Mouse (Mus musculus) forebrain, embryonic 12.5 days (tissue): Measurements from ENCODE around the gene Mmp15. TPM values are rescaled to one million over a fixed set of nuclear protein-coding genes. Genes with fewer than 3 reads are reported as not detected.
A peak's percentile ranks its signal among the peaks of the same experiment; 100 is the strongest.

Experiments used
- ATAC-seq: fragments of 200-750 bp; cut with Nextera tagmentation; 2 replicates; pipeline ENCODE4 v1.8.0; 2017; ENCODE audit warnings: moderate TSS enrichment; ENCODE audit not compliant: low FRiP score
- H3K27ac ChIP-seq: fragments of 300-500 bp; sonication (generic); 2 replicates; pipeline ENCODE4 v1.5.1; 2016; ENCODE audit warnings: mild to moderate bottlenecking
- H3K27me3 ChIP-seq: fragments of 300-500 bp; sonication (generic); 2 replicates; pipeline ENCODE4 v1.6.1; 2016; ENCODE audit warnings: mild to moderate bottlenecking
- H3K36me3 ChIP-seq: fragments of 300-500 bp; sonication (generic); replicated peaks from 2 replicates; pipeline ENCODE4 v1.6.1; 2016; ENCODE audit warnings: mild to moderate bottlenecking
- H3K4me1 ChIP-seq: fragments of 300-500 bp; sonication (generic); 2 replicates; pipeline ENCODE4 v1.6.1; 2016
- H3K4me2 ChIP-seq: fragments of 300-500 bp; sonication (generic); 2 replicates; pipeline ENCODE4 v1.6.1; 2016; ENCODE audit warnings: mild to moderate bottlenecking, moderate library complexity
- H3K4me3 ChIP-seq: fragments of 300-500 bp; sonication (generic); replicated peaks from 2 replicates; pipeline ENCODE4 v1.5.1; 2016; ENCODE audit warnings: mild to moderate bottlenecking
- H3K9ac ChIP-seq: fragments of 300-500 bp; sonication (generic); 2 replicates; pipeline ENCODE4 v1.6.1; 2016; ENCODE audit warnings: mild to moderate bottlenecking
- H3K9me3 ChIP-seq: fragments of 300-500 bp; sonication (generic); 2 replicates; pipeline ENCODE4 v1.6.1; 2016
- WGBS: fragments of 180-500 bp; shearing (Covaris S2); methylation state at CpG from one replicate; pipeline ENCODE4 v1.1.7; 2016; 5-methylcytosine and 5-hydroxymethylcytosine counted together
- polyA plus RNA-seq: library from polyadenylated mRNA; unstranded; fragments of >200 nt; fragmentation: Nextera tagmentation; extraction: Ambion mirVana; gene quantifications from 2 replicates; pipeline ENCODE4 v1.2.1, GENCODE M21; 2016

Mmp15 gene
- polyA plus RNA-seq: 22.8 and 24.6 TPM in 2 replicates

DNA sequence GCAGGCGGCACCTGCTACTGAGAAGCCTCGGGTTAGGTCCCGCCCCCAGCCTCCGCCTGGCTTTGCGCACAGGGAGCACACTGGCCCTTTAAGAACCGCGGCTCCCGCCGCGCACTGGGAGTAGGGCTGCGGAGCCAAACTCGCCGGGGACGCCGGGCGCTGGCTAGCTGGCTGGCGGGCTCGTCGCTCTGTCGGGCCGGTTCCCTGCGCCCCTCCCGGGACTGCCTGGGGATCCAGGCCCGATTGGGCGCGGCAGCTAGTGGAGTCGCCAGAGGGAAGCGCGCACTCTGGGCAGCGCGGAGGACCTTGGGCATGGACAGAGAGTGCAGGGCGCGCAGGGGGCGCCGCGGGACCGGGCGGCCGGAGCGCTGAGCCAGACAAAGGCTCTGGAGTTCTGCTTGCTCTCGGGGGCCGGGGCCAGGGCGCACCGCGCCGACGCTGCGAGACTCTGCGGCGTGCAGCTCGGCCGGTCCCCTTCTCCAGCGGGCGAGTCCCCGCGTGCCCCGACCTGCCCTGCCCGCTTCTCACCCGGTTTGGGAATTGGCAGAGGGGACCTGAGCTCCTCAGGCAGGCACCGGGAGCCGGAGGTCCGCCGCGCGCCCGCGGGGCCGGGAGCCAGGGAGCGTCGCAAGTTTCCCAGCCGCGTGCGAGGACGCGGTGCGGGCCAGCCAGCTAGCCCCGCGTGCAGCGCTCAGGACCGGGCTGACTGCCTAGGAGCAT, at the start of gene Mmp15:
TSS of gene Mmp15 (plus strand) at position 118 of the 720 bp plus-strand sequence.
- Histone ChIP-seq H3K4me3 (peak within 1 kb of the TSS; percentile 83), H3K9ac (peak within 1 kb of the TSS; percentile 89), H3K27ac (peak within 1 kb of the TSS; percentile 90), H3K4me1 (peaks cover 34% of the 10 kb centered on the region), H3K36me3 (no peaks in the 10 kb centered on the region), H3K9me3 (no peaks in the 10 kb centered on the region), H3K4me2 (peak within 1 kb of the TSS; percentile 94), H3K27me3 (0 out of 2 replicates have a peak, but pooled peaks cover 4% of the 10 kb centered on the region)
- WGBS: under 1% methylated on average over 77 of the region's 80 CpGs
- ATAC-seq: peak; percentile 84

DNA sequence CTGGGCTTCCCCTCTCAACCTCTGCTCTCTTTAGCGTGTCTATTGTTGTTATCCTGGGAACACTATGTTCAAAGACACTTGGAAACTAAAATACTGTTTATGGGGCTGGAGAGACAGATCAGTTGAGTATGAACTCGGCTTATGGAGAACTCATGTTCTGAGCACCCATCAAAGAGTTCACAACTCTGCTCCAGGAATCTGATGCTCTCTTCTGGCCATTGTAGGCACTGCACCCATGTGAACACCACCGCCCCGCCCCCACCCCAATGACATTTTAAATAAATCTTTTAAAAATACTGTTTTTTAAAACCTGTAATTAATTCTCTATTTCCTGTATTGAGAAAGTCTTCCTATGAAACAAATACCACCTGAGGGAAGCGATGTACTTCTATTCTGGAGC, 49.7 kb upstream of the Mmp15 start:
- no peak for ATAC-seq
- Histone ChIP-seq H3K4me3 (no peak overlapping the region), H3K4me2 (no peak overlapping the region), H3K4me1 (peaks cover 3% of the 10 kb centered on the region), H3K36me3 (no peaks in the 10 kb centered on the region), H3K27ac (no peak overlapping the region), H3K9ac (no peak overlapping the region), H3K27me3 (no peaks in the 10 kb centered on the region), H3K9me3 (no peaks in the 10 kb centered on the region)
- 23% methylated on average over 5 of the region's 5 CpGs for WGBS

DNA sequence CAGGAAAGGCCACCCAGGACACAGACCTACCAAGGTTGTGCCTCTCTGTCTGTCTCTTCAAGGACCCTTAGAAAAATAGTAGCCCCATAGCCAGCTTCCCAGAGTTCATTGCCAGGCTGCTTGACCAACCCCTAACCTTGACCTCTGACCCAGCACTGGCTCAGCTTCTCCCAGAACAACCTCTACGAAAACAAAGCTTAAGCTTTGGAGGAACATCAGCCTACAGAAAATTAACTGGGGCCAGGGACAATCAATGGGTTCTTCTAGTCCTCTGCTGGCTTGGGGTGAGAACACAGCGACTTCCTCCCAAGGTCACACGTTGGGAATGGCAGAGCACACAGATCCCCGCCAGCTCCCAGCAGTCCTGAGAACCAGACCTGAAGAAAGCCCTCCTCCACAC, 46.5 kb upstream of the Mmp15 start:
- no peak overlapping the region for H3K27ac ChIP-seq
- no peaks in the 10 kb centered on the region for H3K36me3 ChIP-seq
- H3K4me1 ChIP-seq: peaks cover 5% of the 10 kb centered on the region
- no peaks in the 10 kb centered on the region for H3K27me3 ChIP-seq
- 82% methylated on average over 4 of the region's 4 CpGs for WGBS
- ATAC-seq: no peak
- H3K9me3 ChIP-seq: no peaks in the 10 kb centered on the region
- no peak overlapping the region for H3K4me2 ChIP-seq
- no peak overlapping the region for H3K4me3 ChIP-seq
- H3K9ac ChIP-seq: no peak overlapping the region

DNA sequence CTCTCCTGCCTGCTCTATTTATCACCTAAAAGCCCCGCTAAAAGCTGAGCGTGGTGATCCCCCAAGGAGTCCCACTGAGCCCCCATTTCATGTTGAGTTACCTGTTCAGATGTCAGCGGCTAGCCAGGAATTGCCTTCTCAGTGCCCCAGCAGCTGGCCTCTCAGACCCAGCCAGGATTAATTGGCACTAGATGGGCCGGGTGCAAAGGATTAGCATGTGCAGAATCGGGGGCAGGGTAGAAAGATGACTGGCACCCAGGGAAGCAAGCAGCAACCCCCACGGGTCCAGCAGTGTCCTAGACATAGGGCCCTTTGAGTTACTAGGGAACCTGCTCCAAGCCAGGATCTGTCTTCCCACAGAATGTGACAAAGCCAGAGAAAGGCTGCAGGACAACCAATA, 45.6 kb upstream of the Mmp15 start, which contains the start of gene Cngb1:
TSS of gene Cngb1 (minus strand) at position 155 of the 400 bp plus-strand sequence.
- no peaks in the 10 kb centered on the region for H3K9me3 ChIP-seq
- H3K9ac ChIP-seq: no peak within 1 kb of the TSS
- no peak within 1 kb of the TSS for H3K4me3 ChIP-seq
- WGBS: 47% methylated on average over 6 of the region's 6 CpGs
- no peak within 1 kb of the TSS for H3K4me2 ChIP-seq
- peaks cover 14% of the 10 kb centered on the region for H3K4me1 ChIP-seq
- H3K27me3 ChIP-seq: no peaks in the 10 kb centered on the region
- H3K36me3 ChIP-seq: no peaks in the 10 kb centered on the region
- no peak for ATAC-seq
- no peak within 1 kb of the TSS for H3K27ac ChIP-seq

DNA sequence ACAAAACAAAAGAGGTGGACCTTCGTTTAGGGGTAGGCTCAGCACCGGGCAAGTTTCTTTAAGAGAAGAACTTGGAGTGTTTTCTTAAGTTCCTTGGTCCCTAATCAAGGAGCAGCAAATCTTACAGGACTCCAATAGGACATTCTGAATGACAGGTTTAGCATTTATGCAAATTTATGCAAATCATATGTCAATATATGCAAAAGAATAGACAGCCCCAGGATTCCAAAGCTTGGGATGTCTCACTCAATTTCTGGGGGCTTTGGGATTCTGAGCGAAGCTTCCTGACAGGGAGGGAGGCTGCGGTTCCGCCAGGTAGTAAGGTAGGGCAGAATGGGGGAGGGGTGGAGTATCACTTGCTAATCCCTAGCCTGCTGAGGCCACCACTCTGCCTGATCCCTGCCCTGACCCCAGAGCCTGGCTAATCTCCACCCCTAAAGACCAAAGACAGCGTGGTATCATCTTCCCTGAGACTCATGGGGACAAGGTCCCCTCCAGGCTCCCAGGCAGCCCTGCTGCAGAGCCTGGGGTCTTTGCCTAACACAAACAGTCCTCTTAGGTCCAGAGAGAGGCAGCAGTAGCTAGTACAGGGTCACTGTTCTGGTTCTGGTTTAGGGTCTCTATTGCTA, 41.6 kb upstream of the Mmp15 start, which contains the start of gene Tepp:
TSS of gene Tepp (plus strand) at position 225 of the 629 bp plus-strand sequence.
- Histone ChIP-seq H3K9ac (no peak within 1 kb of the TSS), H3K4me2 (no peak within 1 kb of the TSS), H3K27ac (no peak within 1 kb of the TSS), H3K36me3 (no peaks in the 10 kb centered on the region), H3K4me3 (no peak within 1 kb of the TSS), H3K27me3 (no peaks in the 10 kb centered on the region), H3K4me1 (peaks cover 16% of the 10 kb centered on the region), H3K9me3 (no peaks in the 10 kb centered on the region)
- ATAC-seq: peak; percentile 36
- 9% methylated on average over 6 of the region's 6 CpGs for WGBS

DNA sequence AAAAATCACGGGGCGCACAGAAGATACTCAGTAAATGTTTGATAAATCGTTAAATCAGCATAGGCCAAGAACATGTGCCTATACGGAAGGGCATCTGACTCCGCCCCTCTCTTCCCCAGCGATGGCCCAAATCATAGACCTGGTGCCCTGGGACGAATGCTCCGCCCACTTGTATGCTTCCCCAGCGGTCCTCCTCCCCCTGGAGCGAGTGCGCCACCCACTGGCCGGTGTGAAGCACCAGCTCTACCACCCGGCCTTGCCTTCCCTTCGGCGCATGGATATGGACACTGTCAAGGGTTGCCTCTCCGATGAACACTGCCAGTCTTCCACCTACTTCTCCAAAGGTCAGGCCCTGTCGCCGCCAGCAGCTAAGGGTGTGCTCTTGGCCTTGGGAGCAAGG, 39.2 kb upstream of the Mmp15 start:
- no peaks in the 10 kb centered on the region for H3K36me3 ChIP-seq
- no peak for ATAC-seq
- H3K4me3 ChIP-seq: no peak overlapping the region
- H3K27ac ChIP-seq: no peak overlapping the region
- 64% methylated on average over 18 of the region's 18 CpGs for WGBS
- H3K9me3 ChIP-seq: no peaks in the 10 kb centered on the region
- no peak overlapping the region for H3K9ac ChIP-seq
- H3K27me3 ChIP-seq: no peaks in the 10 kb centered on the region
- H3K4me2 ChIP-seq: no peak overlapping the region
- peaks cover 16% of the 10 kb centered on the region for H3K4me1 ChIP-seq

DNA sequence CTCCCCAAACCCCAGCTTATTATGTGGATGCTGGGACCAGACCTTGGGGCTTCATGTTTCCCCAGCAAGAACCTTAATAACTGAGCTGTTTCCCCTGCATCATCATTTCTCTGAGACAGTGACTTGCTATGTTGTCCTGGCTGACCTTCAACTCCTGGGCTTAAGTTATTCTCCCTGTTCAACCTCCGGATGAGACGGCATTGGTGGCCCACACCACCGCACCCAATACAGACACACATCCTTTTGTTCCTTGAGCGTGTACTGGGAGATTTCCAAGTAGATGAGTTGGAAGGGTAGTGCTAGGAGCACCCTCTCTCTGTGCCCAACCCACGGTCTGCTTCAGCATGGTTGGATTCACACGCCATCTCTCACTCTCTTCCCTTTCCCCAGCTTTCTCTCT, 38.2 kb upstream of the Mmp15 start:
- WGBS: 88% methylated on average over 6 of the region's 6 CpGs
- Histone ChIP-seq H3K9me3 (no peaks in the 10 kb centered on the region), H3K9ac (no peak overlapping the region)

DNA sequence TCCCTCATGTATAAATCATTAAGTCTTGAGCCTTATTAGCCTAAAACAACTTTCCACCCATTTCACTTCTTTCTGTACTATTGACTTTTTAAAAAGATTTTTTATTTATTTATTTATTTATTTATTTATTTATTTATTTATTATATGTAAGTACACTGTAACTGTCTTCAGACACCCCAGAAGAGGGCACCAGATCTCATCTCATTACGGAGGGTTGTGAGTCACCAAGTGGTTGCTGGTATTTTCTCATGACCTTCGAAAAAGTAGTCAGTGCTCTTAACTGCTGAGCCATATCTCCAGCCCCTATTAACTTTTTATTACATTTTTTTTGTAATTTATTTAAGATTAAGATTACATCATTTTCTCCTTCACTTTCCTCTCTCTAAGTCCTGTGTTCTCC, 37.4 kb upstream of the Mmp15 start:
- Histone ChIP-seq H3K4me2 (no peak overlapping the region), H3K27ac (no peak overlapping the region), H3K9me3 (no peaks in the 10 kb centered on the region), H3K4me3 (no peak overlapping the region), H3K36me3 (no peaks in the 10 kb centered on the region), H3K4me1 (peaks cover 16% of the 10 kb centered on the region), H3K9ac (no peak overlapping the region), H3K27me3 (peaks cover 14% of the 10 kb centered on the region)
- ATAC-seq: no peak
- WGBS: 83% methylated on average over 2 of the region's 2 CpGs

More for the DNA sequence above, 38.2 kb upstream of the Mmp15 start:
- Histone ChIP-seq H3K4me1 (peaks cover 16% of the 10 kb centered on the region), H3K27me3 (peaks cover 7% of the 10 kb centered on the region; the same call in 1 of the 2 replicates), H3K27ac (no peak overlapping the region), H3K4me2 (no peak overlapping the region), H3K4me3 (no peak overlapping the region), H3K36me3 (no peaks in the 10 kb centered on the region)
- no peak for ATAC-seq

DNA sequence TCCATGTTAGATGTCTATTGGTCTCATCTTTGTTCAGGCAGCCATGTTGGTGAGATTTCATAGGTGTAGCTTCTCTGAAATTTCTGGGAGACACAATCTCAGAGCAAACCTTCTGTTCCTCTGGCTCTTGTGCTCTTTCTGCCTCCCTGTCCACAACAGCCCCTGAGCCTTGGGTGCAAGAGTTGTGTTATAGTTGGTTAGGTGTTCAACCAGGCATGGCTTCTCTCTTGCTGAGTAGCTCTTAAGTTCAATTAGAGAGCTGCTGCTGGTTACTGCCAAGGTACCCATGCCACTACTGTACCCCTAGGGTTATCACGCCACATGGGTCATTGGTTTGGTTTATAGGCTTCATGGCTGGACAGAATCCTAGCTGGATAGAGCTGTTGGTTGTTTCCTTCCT, 36.7 kb upstream of the Mmp15 start:
- WGBS: 95% methylated on average over 1 of the region's 1 CpGs
- no peak for ATAC-seq
- Histone ChIP-seq H3K4me3 (no peak overlapping the region), H3K4me2 (no peak overlapping the region), H3K9ac (no peak overlapping the region), H3K9me3 (no peaks in the 10 kb centered on the region), H3K27me3 (peaks cover 19% of the 10 kb centered on the region), H3K4me1 (peaks cover 16% of the 10 kb centered on the region), H3K36me3 (no peaks in the 10 kb centered on the region), H3K27ac (no peak overlapping the region)

DNA sequence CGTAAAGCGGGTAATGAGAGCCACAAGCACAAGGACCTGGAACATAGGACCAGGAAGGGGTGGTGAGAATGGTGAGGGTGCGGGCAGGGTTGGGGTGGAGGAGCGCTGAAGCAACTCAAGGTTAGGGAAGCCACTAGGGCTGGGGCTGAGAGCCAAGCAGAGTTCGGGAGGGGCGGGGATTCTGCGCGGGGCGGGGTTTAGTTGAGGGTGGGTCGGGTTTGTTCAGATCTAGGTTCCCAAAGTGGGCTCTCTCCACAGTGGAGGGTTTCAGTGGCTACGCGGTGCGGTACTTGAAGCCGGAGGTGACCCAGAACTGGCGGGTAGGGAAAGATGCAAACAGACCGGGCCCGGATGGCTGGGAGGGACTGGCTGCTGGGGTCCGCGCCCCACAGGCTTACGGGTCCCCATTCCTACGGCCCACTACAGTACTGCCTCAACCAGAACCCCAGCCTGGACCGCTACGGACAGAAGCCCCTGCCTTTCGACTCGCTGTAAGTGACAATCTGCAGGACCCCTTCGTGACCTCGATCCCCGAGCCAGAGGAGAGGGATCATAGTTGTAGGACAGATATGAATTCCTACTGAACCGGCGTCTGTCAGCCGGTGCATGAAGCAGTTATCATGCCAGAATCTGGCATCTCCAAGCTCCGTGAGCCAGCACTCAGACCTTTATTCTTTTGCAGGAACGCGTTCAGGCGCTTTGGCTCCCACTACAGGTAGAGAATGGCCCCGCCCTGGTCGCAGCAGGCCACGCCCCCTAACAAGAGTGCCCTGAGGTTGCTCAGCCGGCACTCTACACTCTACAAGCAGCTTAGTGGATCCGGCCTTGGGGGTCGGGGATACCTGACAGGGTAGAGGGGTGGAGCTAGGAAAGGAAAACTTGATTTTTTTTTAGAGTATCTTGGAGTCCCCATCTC, 31.6 kb upstream of the Mmp15 start:
- Histone ChIP-seq H3K36me3 (peaks cover 21% of the 10 kb centered on the region), H3K4me2 (peak overlapping the region; percentile 79), H3K27me3 (peaks cover 30% of the 10 kb centered on the region), H3K9ac (peak overlapping the region; percentile 54), H3K27ac (no peak overlapping the region), H3K4me3 (peak overlapping the region; percentile 37), H3K9me3 (no peaks in the 10 kb centered on the region), H3K4me1 (peaks cover 10% of the 10 kb centered on the region)
- peak; percentile 65 for ATAC-seq
- 2% methylated on average over 41 of the region's 41 CpGs for WGBS

DNA sequence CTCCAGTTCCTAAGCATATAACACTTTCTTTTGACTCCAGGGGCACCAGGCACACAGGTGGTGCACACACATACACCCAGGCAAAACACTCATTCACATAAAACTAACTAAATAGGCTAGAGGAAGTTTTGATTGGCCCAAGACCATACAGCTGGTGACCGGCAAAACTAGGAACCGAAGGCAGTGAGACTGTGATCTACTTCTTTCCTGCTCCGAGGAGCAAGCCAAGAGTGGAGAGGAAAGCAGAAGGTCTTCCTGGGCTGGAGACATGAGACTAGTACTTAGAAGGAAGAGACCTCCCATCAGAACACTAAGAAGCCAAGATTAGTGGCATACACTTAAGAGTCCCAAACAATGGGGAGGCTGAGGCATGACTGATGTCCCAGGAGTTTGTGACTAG, 28.9 kb upstream of the Mmp15 start:
- Histone ChIP-seq H3K9ac (no peak overlapping the region), H3K27ac (no peak overlapping the region), H3K4me2 (no peak overlapping the region), H3K36me3 (peaks cover 48% of the 10 kb centered on the region), H3K4me1 (peaks cover 10% of the 10 kb centered on the region), H3K4me3 (no peak overlapping the region), H3K9me3 (no peaks in the 10 kb centered on the region), H3K27me3 (peaks cover 29% of the 10 kb centered on the region)
- 91% methylated on average over 3 of the region's 3 CpGs for WGBS
- no peak for ATAC-seq

DNA sequence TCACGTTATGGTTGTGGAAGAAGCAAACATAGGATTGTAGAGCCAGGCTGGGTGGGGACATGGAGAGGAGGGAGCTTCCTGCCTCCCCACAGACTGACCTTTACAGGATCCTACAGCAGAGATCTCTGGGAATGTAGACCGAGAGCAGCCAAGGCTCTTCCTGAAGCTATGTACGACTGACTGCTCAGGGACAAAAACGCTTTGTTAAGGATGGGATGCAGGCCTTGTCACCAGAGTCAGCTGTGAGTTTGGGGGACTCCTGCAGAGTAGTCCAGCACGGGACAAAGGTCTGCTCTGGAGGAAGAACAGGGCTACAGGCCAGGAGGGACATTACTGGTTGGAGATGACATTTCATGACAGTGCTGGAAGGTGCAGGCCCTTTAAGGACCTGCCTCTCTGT, 27.4 kb upstream of the Mmp15 start:
- ATAC-seq: no peak
- no peak overlapping the region for H3K27ac ChIP-seq

More for the DNA sequence above, 27.4 kb upstream of the Mmp15 start:
- Histone ChIP-seq H3K9me3 (no peaks in the 10 kb centered on the region), H3K36me3 (peaks cover 62% of the 10 kb centered on the region), H3K27me3 (peaks cover 16% of the 10 kb centered on the region), H3K4me1 (peaks cover 11% of the 10 kb centered on the region), H3K4me3 (no peak overlapping the region), H3K9ac (no peak overlapping the region), H3K4me2 (no peak overlapping the region)
- WGBS: 42% methylated on average over 5 of the region's 5 CpGs
